In the genomic region with DNA sequence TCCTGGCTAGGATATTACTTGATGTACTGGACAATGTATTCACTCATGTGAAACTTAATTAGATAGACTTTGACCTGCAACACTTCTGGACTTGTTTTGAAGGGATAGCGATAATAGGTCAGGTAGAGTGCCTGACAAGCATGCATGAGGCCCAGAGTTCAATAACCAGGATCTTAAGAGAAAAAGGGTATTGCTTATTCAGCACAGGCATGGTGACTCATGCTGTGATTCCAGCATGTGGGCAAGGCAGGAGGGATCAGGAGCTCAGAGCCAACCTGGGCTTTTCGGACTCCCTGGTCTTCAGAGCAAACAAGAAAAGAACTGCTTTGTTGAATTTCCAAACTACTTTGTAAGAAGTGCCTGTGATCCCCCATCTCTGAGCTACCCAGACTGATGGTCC, we compare ENCODE assay signal across 13 mouse cellular contexts.
"Had no signal": no experiment of that assay in that cellular context is flagged by ENCODE, and none has a peak within 500 bp of the region (broad histone marks: within the 10 kb centered on the region; RNA-seq: fewer than 3 reads in every experiment).

No protein-coding gene starts in this region.

- H3K9ac ChIP-seq: limb, embryonic 13.5 days; liver, embryonic 12.5 days; lung, embryonic 14.5 days; neural tube, embryonic 13.5 days had no signal

- DNase-seq: kidney, postnatal 10 days; lung, embryonic 14.5 days; lung, postnatal 10 days; lung, postnatal 4 days; midbrain, embryonic 14.5 days; right cerebral cortex, postnatal 14 days; thymus, postnatal 36 days had no signal

- H3K4me1 ChIP-seq: liver, embryonic 12.5 days had no signal

- H3K4me2 ChIP-seq: limb, embryonic 13.5 days; liver, embryonic 12.5 days; lung, embryonic 14.5 days; neural tube, embryonic 13.5 days had no signal

- H3K27me3 ChIP-seq: limb, embryonic 13.5 days; liver, embryonic 12.5 days; neural tube, embryonic 13.5 days had no signal

- H3K27ac ChIP-seq: hindbrain, postnatal 0 days; left cerebral cortex, adult 2 months; liver, embryonic 12.5 days; midbrain, embryonic 10.5 days; neural tube, embryonic 13.5 days had no signal

- H3K4me3 ChIP-seq: left cerebral cortex, adult 2 months; limb, embryonic 13.5 days; liver, embryonic 12.5 days; midbrain, embryonic 10.5 days; neural tube, embryonic 13.5 days had no signal

- H3K36me3 ChIP-seq: limb, embryonic 13.5 days; liver, embryonic 12.5 days; midbrain, embryonic 10.5 days; neural tube, embryonic 13.5 days had no signal

- ATAC-seq: hindbrain, postnatal 0 days; liver, embryonic 12.5 days had no signal

- H3K9me3 ChIP-seq: limb, embryonic 13.5 days; liver, embryonic 12.5 days; midbrain, embryonic 10.5 days; neural tube, embryonic 13.5 days had no signal
